Mouse (Mus musculus): ENCODE results near the gene Thoc7. TPM values are rescaled to one million over a fixed set of nuclear protein-coding genes. Genes with fewer than 3 reads are reported as not detected.
A peak's percentile ranks its signal among the peaks of the same experiment; 100 is the strongest.

Gene Thoc7
- polyA plus RNA-seq, 1 experiment from 2014 or later: 146 TPM

GRCm38 (mm10) chr14:13933290-13934051, 28.2 kb downstream of the Thoc7 start:
- H3K4me1 ChIP-seq: peaks cover 9% of the 10 kb centered on the region; the same call in 1 of the 2 replicates
- peak overlapping the region; percentile 58 for H3K4me3 ChIP-seq
- peak overlapping the region; percentile 87 for H3K4me2 ChIP-seq
- no peaks in the 10 kb centered on the region for H3K27me3 ChIP-seq (replicated peaks)
- WGBS: 16% methylated on average over 27 of the region's 31 CpGs
- peak overlapping the region; percentile 79 for H3K9ac ChIP-seq
- peaks cover 13% of the 10 kb centered on the region for H3K9me3 ChIP-seq
- no peaks in the 10 kb centered on the region for H3K36me3 ChIP-seq
- no peak overlapping the region for H3K27ac ChIP-seq (replicated peaks)
- no peak for ATAC-seq (ENCODE audit: extremely low read depth, insufficient number of reproducible peaks, low FRiP score, low TSS enrichment)

- ATAC-seq (ENCODE audit: extremely low read depth, insufficient number of reproducible peaks, low FRiP score, low TSS enrichment): no peak
- 33% methylated on average over 3 of the region's 3 CpGs for WGBS
- Histone ChIP-seq H3K9ac (no peak overlapping the region), H3K36me3 (no peaks in the 10 kb centered on the region), H3K27me3 (replicated peaks) (no peaks in the 10 kb centered on the region), H3K27ac (replicated peaks) (no peak overlapping the region), H3K4me1 (no peaks in the 10 kb centered on the region), H3K4me3 (no peak overlapping the region), H3K4me2 (no peak overlapping the region), H3K9me3 (no peaks in the 10 kb centered on the region)
Observed at GRCm38 (mm10) chr14:13917630-13918029, 44.0 kb downstream of the Thoc7 start.

- no peak for ATAC-seq (ENCODE audit: extremely low read depth, insufficient number of reproducible peaks, low FRiP score, low TSS enrichment)
- no peaks in the 10 kb centered on the region for H3K4me1 ChIP-seq
- no peaks in the 10 kb centered on the region for H3K36me3 ChIP-seq
- no peak overlapping the region for H3K4me3 ChIP-seq
- WGBS: 80% methylated on average over 10 of the region's 10 CpGs
- no peaks in the 10 kb centered on the region for H3K27me3 ChIP-seq (replicated peaks)
- no peak overlapping the region for H3K9ac ChIP-seq
- H3K27ac ChIP-seq (replicated peaks): no peak overlapping the region
- no peaks in the 10 kb centered on the region for H3K9me3 ChIP-seq
- no peak overlapping the region for H3K4me2 ChIP-seq
Observed at GRCm38 (mm10) chr14:13917208-13917607, 44.4 kb downstream of the Thoc7 start.

GRCm38 (mm10) chr14:13915207-13915606, 46.4 kb downstream of the Thoc7 start:
- Histone ChIP-seq H3K4me3 (no peak overlapping the region), H3K36me3 (no peaks in the 10 kb centered on the region), H3K9ac (no peak overlapping the region), H3K27me3 (replicated peaks) (no peaks in the 10 kb centered on the region), H3K4me2 (no peak overlapping the region), H3K27ac (replicated peaks) (no peak overlapping the region), H3K9me3 (no peaks in the 10 kb centered on the region), H3K4me1 (no peaks in the 10 kb centered on the region)
- 66% methylated on average over 4 of the region's 4 CpGs for WGBS
- no peak for ATAC-seq (ENCODE audit: extremely low read depth, insufficient number of reproducible peaks, low FRiP score, low TSS enrichment)

GRCm38 (mm10) chr14:13914387-13915082, 47.1 kb downstream of the Thoc7 start, which contains the start of gene Gm281:
Gm281 (minus strand) TSS chr14:13914478.
- Histone ChIP-seq H3K9me3 (no peaks in the 10 kb centered on the region), H3K36me3 (no peaks in the 10 kb centered on the region), H3K27ac (replicated peaks) (no peak within 1 kb of the TSS), H3K4me2 (no peak within 1 kb of the TSS), H3K27me3 (replicated peaks) (no peaks in the 10 kb centered on the region), H3K4me1 (no peaks in the 10 kb centered on the region), H3K9ac (no peak within 1 kb of the TSS), H3K4me3 (no peak within 1 kb of the TSS)
- no peak for ATAC-seq (ENCODE audit: extremely low read depth, insufficient number of reproducible peaks, low FRiP score, low TSS enrichment)
- WGBS: 31% methylated on average over 1 of the region's 1 CpGs

- no peak overlapping the region for H3K4me2 ChIP-seq
- H3K27me3 ChIP-seq (replicated peaks): no peaks in the 10 kb centered on the region
- H3K4me1 ChIP-seq: no peaks in the 10 kb centered on the region
- WGBS: 73% methylated on average over 2 of the region's 2 CpGs
- H3K9ac ChIP-seq: no peak overlapping the region
- no peaks in the 10 kb centered on the region for H3K9me3 ChIP-seq
- H3K4me3 ChIP-seq: no peak overlapping the region
- no peak for ATAC-seq (ENCODE audit: extremely low read depth, insufficient number of reproducible peaks, low FRiP score, low TSS enrichment)
- no peaks in the 10 kb centered on the region for H3K36me3 ChIP-seq
- no peak overlapping the region for H3K27ac ChIP-seq (replicated peaks)
Observed at GRCm38 (mm10) chr14:13910148-13910547, 51.5 kb downstream of the Thoc7 start.

- H3K4me1 ChIP-seq: no peaks in the 10 kb centered on the region
- H3K9ac ChIP-seq: no peak overlapping the region
- H3K4me2 ChIP-seq: no peak overlapping the region
- 79% methylated on average over 7 of the region's 7 CpGs for WGBS
- H3K27ac ChIP-seq (replicated peaks): no peak overlapping the region
- H3K27me3 ChIP-seq (replicated peaks): no peaks in the 10 kb centered on the region
- no peaks in the 10 kb centered on the region for H3K9me3 ChIP-seq
- no peaks in the 10 kb centered on the region for H3K36me3 ChIP-seq
- ATAC-seq (ENCODE audit: extremely low read depth, insufficient number of reproducible peaks, low FRiP score, low TSS enrichment): no peak
- no peak overlapping the region for H3K4me3 ChIP-seq
Observed at GRCm38 (mm10) chr14:13907145-13907544, 54.5 kb downstream of the Thoc7 start.

GRCm38 (mm10) chr14:13906461-13906860, 55.2 kb downstream of the Thoc7 start:
- ATAC-seq (ENCODE audit: extremely low read depth, insufficient number of reproducible peaks, low FRiP score, low TSS enrichment): no peak
- Histone ChIP-seq H3K9ac (no peak overlapping the region), H3K9me3 (no peaks in the 10 kb centered on the region), H3K4me2 (no peak overlapping the region), H3K4me1 (no peaks in the 10 kb centered on the region), H3K36me3 (no peaks in the 10 kb centered on the region), H3K27ac (replicated peaks) (no peak overlapping the region), H3K4me3 (no peak overlapping the region), H3K27me3 (replicated peaks) (no peaks in the 10 kb centered on the region)
- WGBS: 71% methylated on average over 1 of the region's 1 CpGs

- no peak overlapping the region for H3K27ac ChIP-seq (replicated peaks)
- 1% methylated on average over 22 of the region's 22 CpGs for WGBS
Observed at GRCm38 (mm10) chr14:13901611-13902067, 60.0 kb downstream of the Thoc7 start.

More at GRCm38 (mm10) chr14:13901611-13902067, 60.0 kb downstream of the Thoc7 start:
- peak overlapping the region; percentile 65 for H3K4me3 ChIP-seq
- peak overlapping the region; percentile 80 for H3K9ac ChIP-seq
- H3K4me2 ChIP-seq: peak overlapping the region; percentile 88
- no peaks in the 10 kb centered on the region for H3K4me1 ChIP-seq
- no peak for ATAC-seq (ENCODE audit: extremely low read depth, insufficient number of reproducible peaks, low FRiP score, low TSS enrichment)
- H3K27me3 ChIP-seq (replicated peaks): peaks cover 12% of the 10 kb centered on the region
- H3K9me3 ChIP-seq: no peaks in the 10 kb centered on the region
- no peaks in the 10 kb centered on the region for H3K36me3 ChIP-seq
